Mouse (Mus musculus) liver, adult 2 months (tissue): Measurements from ENCODE around the gene Hist1h1e. TPM values are rescaled to one million over a fixed set of nuclear protein-coding genes. Genes with fewer than 3 reads are reported as not detected.

Experiments used
- DNase-seq: peaks from one replicate; pipeline ENCODE4 v3.0.0-alpha.2; 2011; ENCODE audit warnings: low read depth, low spot score; ENCODE audit errors: extremely low read depth
- H3K27ac ChIP-seq: fragments of 200-500 bp; replicated peaks from 2 replicates; pipeline ENCODE4 v1.5.1; 2012; ENCODE audit warnings: low read depth, mild to moderate bottlenecking, control low read depth, inconsistent platforms, low read length; ENCODE audit not compliant: insufficient read depth
- H3K27me3 ChIP-seq: fragments of 200-500 bp; 2 replicates; pipeline ENCODE4 v1.6.1; 2012; ENCODE audit warnings: mild to moderate bottlenecking, moderate library complexity, low read length, inconsistent platforms; ENCODE audit not compliant: control insufficient read depth, insufficient read depth
- H3K36me3 ChIP-seq: fragments of 200-500 bp; 2 replicates; pipeline ENCODE4 v1.6.1; 2012; ENCODE audit warnings: low read length, inconsistent platforms; ENCODE audit not compliant: control insufficient read depth, insufficient read depth
- H3K4me1 ChIP-seq: fragments of 200-500 bp; 2 replicates; pipeline ENCODE4 v1.6.1; 2011; ENCODE audit warnings: low read length; ENCODE audit not compliant: control insufficient read depth, insufficient read depth
- H3K4me3 ChIP-seq: fragments of 200-500 bp; 2 replicates; pipeline ENCODE4 v1.5.1; 2011; ENCODE audit warnings: low read depth, mild to moderate bottlenecking, control low read depth, low read length, moderate library complexity; ENCODE audit not compliant: insufficient read depth
- H3K79me2 ChIP-seq: fragments of 200-500 bp; 2 replicates; pipeline ENCODE4 v1.6.1; 2012; ENCODE audit warnings: inconsistent platforms, mild to moderate bottlenecking, low read length, moderate library complexity; ENCODE audit not compliant: control insufficient read depth, insufficient read depth
- H3K9ac ChIP-seq: fragments of 200-500 bp; 2 replicates; pipeline ENCODE4 v1.6.1; 2012; ENCODE audit warnings: low read depth, mild to moderate bottlenecking, control low read depth, inconsistent platforms, low read length
- CTCF ChIP-seq: fragments of 200-500 bp; IDR thresholded peaks from 2 replicates; pipeline ENCODE4 v1.5.1; 2011; ENCODE audit warnings: low read depth, low read length, control low read depth
- POLR2A ChIP-seq: fragments of 200-500 bp; IDR thresholded peaks from 2 replicates; pipeline ENCODE4 v1.6.1; 2011; ENCODE audit warnings: low read length, control low read depth; ENCODE audit not compliant: insufficient read depth; ENCODE audit errors: extremely low read depth
- WGBS: fragments of 180-500 bp; shearing (Covaris S2); methylation state at CpG from one replicate; pipeline ENCODE4 v1.1.7; 2018; 5-methylcytosine and 5-hydroxymethylcytosine counted together
- polyA plus RNA-seq: library from polyadenylated mRNA; depleted of rRNA; stranded (reverse); fragments of >200 nt; gene quantifications from 2 replicates; pipeline ENCODE4 v1.2.3, GENCODE M21; 2012; rRNA removed
- total RNA-seq: library from RNA; depleted of rRNA; stranded (reverse); fragments of >200 nt; gene quantifications from 2 replicates; pipeline ENCODE4 v1.2.3, GENCODE M21; 2014; rRNA removed

Hist1h1e gene
- total and polyA plus RNA-seq, 2 experiments, result 0.73 to 27.0 TPM

DNA sequence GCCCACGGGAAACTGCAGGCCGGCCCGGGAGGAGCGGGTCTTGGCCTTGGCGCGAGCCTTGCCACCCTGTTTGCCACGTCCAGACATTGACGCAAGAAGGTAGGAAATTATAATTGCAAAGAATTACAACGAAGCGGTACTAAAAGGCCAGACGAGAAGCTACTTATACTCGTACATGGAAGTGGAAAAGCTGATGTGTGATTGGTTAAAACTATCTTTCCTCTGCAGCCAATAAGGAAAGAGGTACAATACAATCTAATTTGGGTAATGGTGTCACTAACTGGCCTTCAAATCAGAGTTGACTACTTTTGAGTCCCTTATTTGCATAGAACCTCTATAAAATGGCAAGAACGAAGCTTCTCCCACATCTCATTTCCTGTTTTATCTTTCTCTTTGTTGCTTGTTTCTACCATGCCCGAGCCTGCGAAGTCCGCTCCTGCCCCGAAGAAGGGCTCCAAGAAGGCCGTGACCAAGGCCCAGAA, 51.3 kb downstream of the Hist1h1e start, which contains the start of the genes Hist1h2ae and Hist1h2bg:
Gene Hist1h2ae (minus strand): TSS at position 199 of the 482 bp plus-strand sequence.
Gene Hist1h2bg (plus strand): TSS at position 375 of the 482 bp plus-strand sequence.
- no peaks in the 10 kb centered on the region for H3K79me2 ChIP-seq
- peaks cover 14% of the 10 kb centered on the region; the same call in 1 of the 2 replicates for H3K4me1 ChIP-seq
- H3K27me3 ChIP-seq, result no peaks in the 10 kb centered on the region
- TF ChIP-seq POLR2A (0 out of 2 replicates have a peak, but pooled peaks have one; percentile 47), CTCF (no peak)
- peak within 1 kb of the TSS; percentile 79 for H3K9ac ChIP-seq
- peak within 1 kb of the TSS; percentile 58; the same call in 1 of the 2 replicates for H3K4me3 ChIP-seq
- no peaks in the 10 kb centered on the region for H3K36me3 ChIP-seq
- peak; percentile 99 for DNase-seq
- peak within 1 kb of the TSS; percentile 73 for H3K27ac ChIP-seq
- under 1% methylated on average over 18 of the region's 18 CpGs for WGBS

Other genes with a start within 250 kb of the Hist1h1e start
Only the 30 nearest of the 36 such genes appear.
- not detected in 2 replicates for gene Btn2a2, start 133.7 kb downstream of the Hist1h1e start, total RNA-seq
- gene Btn2a2, start 133.7 kb downstream of the Hist1h1e start, polyA plus RNA-seq, result not detected in 2 replicates
- 706 and 873 TPM in 2 replicates for gene Hist1h4h, start 91.5 kb downstream of the Hist1h1e start, total RNA-seq
- gene Hist1h4h, start 91.5 kb downstream of the Hist1h1e start, polyA plus RNA-seq, result 8.5 and 26.7 TPM in 2 replicates
- gene Hist1h2af, start 88.7 kb downstream of the Hist1h1e start, total RNA-seq, result 9.2 and 13.4 TPM in 2 replicates
- 2.1 and 2.9 TPM in 2 replicates for gene Hist1h2af, start 88.7 kb downstream of the Hist1h1e start, polyA plus RNA-seq
- gene Hist1h3g, start 87.1 kb downstream of the Hist1h1e start, total RNA-seq, result 5.6 and 12.9 TPM in 2 replicates
- gene Hist1h3g, start 87.1 kb downstream of the Hist1h1e start, polyA plus RNA-seq, result 0.26 TPM in 1 of 2 replicates, not detected in the other
- gene Hist1h2bh, start 79.2 kb downstream of the Hist1h1e start, total RNA-seq, result 1.3 and 1.5 TPM in 2 replicates
- 0.07 and 0.09 TPM in 2 replicates for gene Hist1h2bh, start 79.2 kb downstream of the Hist1h1e start, polyA plus RNA-seq
- 11.1 and 14.2 TPM in 2 replicates for gene Hist1h3f, start 78.5 kb downstream of the Hist1h1e start, total RNA-seq
- 0.29 and 0.30 TPM in 2 replicates for gene Hist1h3f, start 78.5 kb downstream of the Hist1h1e start, polyA plus RNA-seq
- 77.8 and 101 TPM in 2 replicates for gene Hist1h4f, start 70.9 kb downstream of the Hist1h1e start, total RNA-seq
- 0.97 TPM in 1 of 2 replicates, not detected in the other for gene Hist1h4f, start 70.9 kb downstream of the Hist1h1e start, polyA plus RNA-seq
- 2.5 and 3.0 TPM in 2 replicates for gene Hist1h1d, start 69.3 kb downstream of the Hist1h1e start, total RNA-seq
- 0.02 and 0.12 TPM in 2 replicates for gene Hist1h1d, start 69.3 kb downstream of the Hist1h1e start, polyA plus RNA-seq
- 19.9 and 26.8 TPM in 2 replicates for gene Hist1h3e, start 60.2 kb downstream of the Hist1h1e start, total RNA-seq
- gene Hist1h3e, start 60.2 kb downstream of the Hist1h1e start, polyA plus RNA-seq, result 2.1 and 2.6 TPM in 2 replicates
- gene Hist1h2ae, start 51.3 kb downstream of the Hist1h1e start, total RNA-seq, result 2.8 and 6.6 TPM in 2 replicates
- 0.57 TPM in 2 replicates for gene Hist1h2ae, start 51.3 kb downstream of the Hist1h1e start, polyA plus RNA-seq
- gene Hist1h2bg, start 51.2 kb downstream of the Hist1h1e start, total RNA-seq, result 37.2 and 44.6 TPM in 2 replicates
- gene Hist1h2bg, start 51.2 kb downstream of the Hist1h1e start, polyA plus RNA-seq, result 4.0 and 4.4 TPM in 2 replicates
- gene Hist1h2bf, start 48.4 kb downstream of the Hist1h1e start, total RNA-seq, result 4.6 and 5.4 TPM in 2 replicates
- gene Hist1h2bf, start 48.4 kb downstream of the Hist1h1e start, polyA plus RNA-seq, result 0.39 TPM in 1 of 2 replicates, not detected in the other
- gene Hist1h2ad, start 48.2 kb downstream of the Hist1h1e start, total RNA-seq, result 5.4 and 11.5 TPM in 2 replicates
- gene Hist1h2ad, start 48.2 kb downstream of the Hist1h1e start, polyA plus RNA-seq, result 1.1 TPM in 1 of 2 replicates, not detected in the other
- 3.4 and 5.9 TPM in 2 replicates for gene Hist1h3d, start 46.8 kb downstream of the Hist1h1e start, total RNA-seq
- gene Hist1h3d, start 46.8 kb downstream of the Hist1h1e start, polyA plus RNA-seq, result 0.48 and 0.87 TPM in 2 replicates
- gene Hist1h4d, start 41.0 kb downstream of the Hist1h1e start, total RNA-seq, result 162 and 174 TPM in 2 replicates
- gene Hist1h4d, start 41.0 kb downstream of the Hist1h1e start, polyA plus RNA-seq, result 2.1 and 2.8 TPM in 2 replicates
- gene Hist1h2be, start 1.4 kb downstream of the Hist1h1e start, total RNA-seq, result 5.4 and 6.6 TPM in 2 replicates
- 0.28 and 0.60 TPM in 2 replicates for gene Hist1h2be, start 1.4 kb downstream of the Hist1h1e start, polyA plus RNA-seq
- gene Hist1h2ac, start 61.4 kb upstream of the Hist1h1e start, total RNA-seq, result 4.9 and 6.2 TPM in 2 replicates
- 0.12 and 0.22 TPM in 2 replicates for gene Hist1h2ac, start 61.4 kb upstream of the Hist1h1e start, polyA plus RNA-seq
- gene Hist1h2bc, start 61.6 kb upstream of the Hist1h1e start, total RNA-seq, result 228 and 265 TPM in 2 replicates
- gene Hist1h2bc, start 61.6 kb upstream of the Hist1h1e start, polyA plus RNA-seq, result 312 and 443 TPM in 2 replicates
- not detected in 2 replicates for gene Hist1h1t, start 73.3 kb upstream of the Hist1h1e start, total RNA-seq
- gene Hist1h1t, start 73.3 kb upstream of the Hist1h1e start, polyA plus RNA-seq, result not detected in 2 replicates
- gene Hist1h4c, start 75.9 kb upstream of the Hist1h1e start, total RNA-seq, result 190 and 256 TPM in 2 replicates
- gene Hist1h4c, start 75.9 kb upstream of the Hist1h1e start, polyA plus RNA-seq, result 0.95 and 3.1 TPM in 2 replicates
- gene Hfe, start 88.3 kb upstream of the Hist1h1e start, total RNA-seq, result 30.4 and 35.3 TPM in 2 replicates
- gene Hfe, start 88.3 kb upstream of the Hist1h1e start, polyA plus RNA-seq, result 32.6 and 40.9 TPM in 2 replicates
- 43.6 and 68.1 TPM in 2 replicates for gene Hist1h1c, start 116.2 kb upstream of the Hist1h1e start, total RNA-seq
- 20.9 and 31.6 TPM in 2 replicates for gene Hist1h1c, start 116.2 kb upstream of the Hist1h1e start, polyA plus RNA-seq
- gene Hist1h3c, start 123.0 kb upstream of the Hist1h1e start, total RNA-seq, result 8.0 and 24.1 TPM in 2 replicates
- 0.20 and 0.27 TPM in 2 replicates for gene Hist1h3c, start 123.0 kb upstream of the Hist1h1e start, polyA plus RNA-seq
- 41.9 and 75.6 TPM in 2 replicates for gene Hist1h2bb, start 124.2 kb upstream of the Hist1h1e start, total RNA-seq
- 0.41 and 0.55 TPM in 2 replicates for gene Hist1h2bb, start 124.2 kb upstream of the Hist1h1e start, polyA plus RNA-seq
- gene Hist1h2ab, start 128.6 kb upstream of the Hist1h1e start, total RNA-seq, result 19.4 and 55.8 TPM in 2 replicates
- 0.45 and 1.0 TPM in 2 replicates for gene Hist1h2ab, start 128.6 kb upstream of the Hist1h1e start, polyA plus RNA-seq
- gene Hist1h3b, start 129.7 kb upstream of the Hist1h1e start, total RNA-seq, result 15.2 and 31.1 TPM in 2 replicates
- 0.23 and 0.58 TPM in 2 replicates for gene Hist1h3b, start 129.7 kb upstream of the Hist1h1e start, polyA plus RNA-seq
- gene Hist1h4b, start 134.5 kb upstream of the Hist1h1e start, total RNA-seq, result 62.4 and 63.4 TPM in 2 replicates
- 1.2 TPM in 1 of 2 replicates, not detected in the other for gene Hist1h4b, start 134.5 kb upstream of the Hist1h1e start, polyA plus RNA-seq
- gene Hist1h4a, start 138.7 kb upstream of the Hist1h1e start, total RNA-seq, result 21.0 and 54.0 TPM in 2 replicates
- 0.76 TPM in 1 of 2 replicates, not detected in the other for gene Hist1h4a, start 138.7 kb upstream of the Hist1h1e start, polyA plus RNA-seq
- 18.3 and 43.5 TPM in 2 replicates for gene Hist1h3a, start 139.8 kb upstream of the Hist1h1e start, total RNA-seq
- gene Hist1h3a, start 139.8 kb upstream of the Hist1h1e start, polyA plus RNA-seq, result 2.0 TPM in 2 replicates
- 5.6 and 6.2 TPM in 2 replicates for gene Hist1h1a, start 141.1 kb upstream of the Hist1h1e start, total RNA-seq
- gene Hist1h1a, start 141.1 kb upstream of the Hist1h1e start, polyA plus RNA-seq, result 0.12 TPM in 1 of 2 replicates, not detected in the other